Mouse (Mus musculus) megakaryocyte, embryonic 14.5 days (primary cell): ENCODE measurements around the gene Vwa8.

ENCODE experiments used
- FLI1 ChIP-seq: IDR thresholded peaks from 2 replicates; pipeline ENCODE4 v1.6.1; 2012; ENCODE audit warnings: low read length, inconsistent platforms, mixed read lengths
- GATA1 ChIP-seq: IDR thresholded peaks from 3 replicates; pipeline ENCODE4 v1.6.1; 2012; ENCODE audit warnings: mixed read lengths, low read length, inconsistent platforms, borderline replicate concordance

GRCm38 (mm10) chr14:79033396-79033795 lies 184.5 kb downstream of the Vwa8 start:
- TF ChIP-seq GATA1 (no peak), FLI1 (no peak)
